Mouse (Mus musculus): ENCODE results near the gene Chd1. TPM values are rescaled to one million over a fixed set of nuclear protein-coding genes. Genes with fewer than 3 reads are reported as not detected.

The Chd1 gene
- 15.1 and 15.6 TPM in 2 replicates for total RNA-seq (2014; rRNA removed)
- 14.5 and 16.7 TPM in 2 replicates for polyA plus RNA-seq (2015; fragmentation: Nextera tagmentation; extraction: Ambion mirVana)

- no peaks in the 10 kb centered on the region for H3K9me3 ChIP-seq (ENCODE audit: low read length)
- H3K4me3 ChIP-seq (ENCODE audit: low read length), result peak within 1 kb of the TSS; percentile 90
- H3K27ac ChIP-seq, result peak within 1 kb of the TSS; percentile 91
- no peaks in the 10 kb centered on the region for H3K36me3 ChIP-seq (ENCODE audit: insufficient read depth, low read length)
- ATAC-seq (peak; percentile 97), DNase-seq (ENCODE audit: low spot score) (peak; percentile 97)
- H3K9ac ChIP-seq (replicated peaks; ENCODE audit: low read length), result peak within 1 kb of the TSS; percentile 93
- peaks cover 3% of the 10 kb centered on the region for H3K4me1 ChIP-seq (ENCODE audit: insufficient read depth, low read length)
- peak within 1 kb of the TSS; percentile 98 for H3K4me2 ChIP-seq (ENCODE audit: low read depth, low read length)
- no peak for TF ChIP-seq CTCF (IDR thresholded peaks at IDR 0.05; ENCODE audit: low read depth)
- under 1% methylated on average over 77 of the region's 124 CpGs for WGBS
- H3K27me3 ChIP-seq (ENCODE audit: insufficient read depth, low read length), result no peaks in the 10 kb centered on the region
Measured at GRCm38 (mm10) chr17:15704475-15705300, at the start of gene Chd1. Gene Chd1 (plus strand): TSS chr17:15704967.

- Histone ChIP-seq H3K9me3 (ENCODE audit: low read length) (no peaks in the 10 kb centered on the region), H3K4me2 (ENCODE audit: low read depth, low read length) (no peak overlapping the region), H3K36me3 (ENCODE audit: insufficient read depth, low read length) (no peaks in the 10 kb centered on the region), H3K27ac (no peak overlapping the region), H3K4me3 (ENCODE audit: low read length) (no peak overlapping the region), H3K9ac (replicated peaks; ENCODE audit: low read length) (no peak overlapping the region), H3K4me1 (ENCODE audit: insufficient read depth, low read length) (no peaks in the 10 kb centered on the region), H3K27me3 (ENCODE audit: insufficient read depth, low read length) (no peaks in the 10 kb centered on the region)
- peak; percentile 20 for DNase-seq (ENCODE audit: low spot score)
- 36% methylated on average over 6 of the region's 6 CpGs for WGBS
- TF ChIP-seq CTCF (IDR thresholded peaks at IDR 0.05; ENCODE audit: low read depth), result peak; percentile 28; the same call in 1 of the 2 replicates
- ATAC-seq, result peak; percentile 51; the same call in 1 of the 2 replicates
Measured at GRCm38 (mm10) chr17:15656881-15657607, 47.7 kb upstream of the Chd1 start.

GRCm38 (mm10) chr17:15672870-15673269 lies 31.9 kb upstream of the Chd1 start:
- Histone ChIP-seq H3K9me3 (ENCODE audit: low read length) (no peaks in the 10 kb centered on the region), H3K27ac (no peak overlapping the region), H3K9ac (replicated peaks; ENCODE audit: low read length) (no peak overlapping the region), H3K4me1 (ENCODE audit: insufficient read depth, low read length) (no peaks in the 10 kb centered on the region), H3K4me2 (ENCODE audit: low read depth, low read length) (no peak overlapping the region), H3K4me3 (ENCODE audit: low read length) (no peak overlapping the region), H3K27me3 (ENCODE audit: insufficient read depth, low read length) (no peaks in the 10 kb centered on the region), H3K36me3 (ENCODE audit: insufficient read depth, low read length) (no peaks in the 10 kb centered on the region)
- 72% methylated on average over 5 of the region's 5 CpGs for WGBS
- no peak for DNase-seq (ENCODE audit: low spot score)
- no peak for ATAC-seq
- TF ChIP-seq CTCF (IDR thresholded peaks at IDR 0.05; ENCODE audit: low read depth), result no peak

GRCm38 (mm10) chr17:15677970-15678645 lies 26.7 kb upstream of the Chd1 start:
- no peak for ATAC-seq
- H3K4me1 ChIP-seq (ENCODE audit: insufficient read depth, low read length), result no peaks in the 10 kb centered on the region
- H3K9me3 ChIP-seq (ENCODE audit: low read length), result no peaks in the 10 kb centered on the region
- H3K9ac ChIP-seq (replicated peaks; ENCODE audit: low read length), result no peak overlapping the region
- no peak overlapping the region for H3K4me2 ChIP-seq (ENCODE audit: low read depth, low read length)
- WGBS, result 18% methylated on average over 6 of the region's 6 CpGs
- no peak for TF ChIP-seq CTCF (IDR thresholded peaks at IDR 0.05; ENCODE audit: low read depth)
- no peak for DNase-seq (ENCODE audit: low spot score)
- H3K4me3 ChIP-seq (ENCODE audit: low read length), result no peak overlapping the region
- no peak overlapping the region for H3K27ac ChIP-seq
- H3K36me3 ChIP-seq (ENCODE audit: insufficient read depth, low read length), result no peaks in the 10 kb centered on the region
- no peaks in the 10 kb centered on the region for H3K27me3 ChIP-seq (ENCODE audit: insufficient read depth, low read length)

- WGBS, result 88% methylated on average over 9 of the region's 9 CpGs
- DNase-seq (ENCODE audit: low spot score), result no peak
- ATAC-seq, result no peak
Measured at GRCm38 (mm10) chr17:15679966-15680630, 24.7 kb upstream of the Chd1 start.

GRCm38 (mm10) chr17:15680661-15681060 lies 24.1 kb upstream of the Chd1 start:
- DNase-seq (ENCODE audit: low spot score) (no peak), ATAC-seq (no peak)
- H3K4me3 ChIP-seq (ENCODE audit: low read length), result no peak overlapping the region
- no peak for TF ChIP-seq CTCF (IDR thresholded peaks at IDR 0.05; ENCODE audit: low read depth)
- H3K27me3 ChIP-seq (ENCODE audit: insufficient read depth, low read length), result no peaks in the 10 kb centered on the region
- H3K27ac ChIP-seq, result no peak overlapping the region
- H3K9ac ChIP-seq (replicated peaks; ENCODE audit: low read length), result no peak overlapping the region
- H3K4me1 ChIP-seq (ENCODE audit: insufficient read depth, low read length), result no peaks in the 10 kb centered on the region
- 82% methylated on average over 4 of the region's 4 CpGs for WGBS
- H3K36me3 ChIP-seq (ENCODE audit: insufficient read depth, low read length), result no peaks in the 10 kb centered on the region
- H3K9me3 ChIP-seq (ENCODE audit: low read length), result no peaks in the 10 kb centered on the region
- H3K4me2 ChIP-seq (ENCODE audit: low read depth, low read length), result no peak overlapping the region

More at GRCm38 (mm10) chr17:15679966-15680630, 24.7 kb upstream of the Chd1 start:
- H3K4me3 ChIP-seq (ENCODE audit: low read length), result no peak overlapping the region
- no peak for TF ChIP-seq CTCF (IDR thresholded peaks at IDR 0.05; ENCODE audit: low read depth)
- H3K4me1 ChIP-seq (ENCODE audit: insufficient read depth, low read length), result no peaks in the 10 kb centered on the region
- H3K9ac ChIP-seq (replicated peaks; ENCODE audit: low read length), result no peak overlapping the region
- H3K27ac ChIP-seq, result no peak overlapping the region
- H3K36me3 ChIP-seq (ENCODE audit: insufficient read depth, low read length), result no peaks in the 10 kb centered on the region
- no peaks in the 10 kb centered on the region for H3K27me3 ChIP-seq (ENCODE audit: insufficient read depth, low read length)
- H3K4me2 ChIP-seq (ENCODE audit: low read depth, low read length), result no peak overlapping the region
- no peaks in the 10 kb centered on the region for H3K9me3 ChIP-seq (ENCODE audit: low read length)
